Mouse (Mus musculus) midbrain, embryonic 14.5 days (tissue): Measurements from ENCODE around the gene Sycp3. TPM values are rescaled to one million over a fixed set of nuclear protein-coding genes. Genes with fewer than 3 reads are reported as not detected.
A peak's percentile ranks its signal among the peaks of the same experiment; 100 is the strongest.
"Not testable (repeated sequence)": the region's sequence is repeated elsewhere in the genome, so short reads cannot be mapped to it uniquely, and the experiment has no call there.

Experiments
- ATAC-seq: fragments of 200-750 bp; cut with Nextera tagmentation; 2 replicates; pipeline ENCODE4 v1.8.0; 2017; ENCODE audit warnings: moderate number of reproducible peaks, moderate library complexity; ENCODE audit not compliant: low FRiP score, low TSS enrichment
- DNase-seq: peaks from one replicate; pipeline ENCODE4 v3.0.0-alpha.2; 2015
- H3K27ac ChIP-seq: fragments of 300-500 bp; sonication (generic); replicated peaks from 2 replicates; pipeline ENCODE4 v1.5.1; 2014; ENCODE audit warnings: mild to moderate bottlenecking, low read depth, low read length, moderate library complexity
- H3K27me3 ChIP-seq: fragments of 300-500 bp; sonication (generic); 2 replicates; pipeline ENCODE4 v1.6.1; 2014; ENCODE audit warnings: low read length, control low read depth, mixed read lengths; ENCODE audit not compliant: control insufficient read depth, insufficient read depth
- H3K36me3 ChIP-seq: fragments of 300-500 bp; sonication (generic); 2 replicates; pipeline ENCODE4 v1.6.1; 2014; ENCODE audit warnings: low read length, control low read depth; ENCODE audit not compliant: control insufficient read depth, insufficient read depth
- H3K4me1 ChIP-seq: fragments of 300-500 bp; sonication (generic); 2 replicates; pipeline ENCODE4 v1.6.1; 2014; ENCODE audit warnings: mild to moderate bottlenecking, antibody characterized with exemption, low read length, control low read depth; ENCODE audit not compliant: control insufficient read depth, insufficient read depth
- H3K4me2 ChIP-seq: fragments of 300-500 bp; sonication (generic); 2 replicates; pipeline ENCODE4 v1.6.1; 2014; ENCODE audit warnings: mild to moderate bottlenecking, low read length, moderate library complexity
- H3K4me3 ChIP-seq: fragments of 300-500 bp; sonication (generic); replicated peaks from 2 replicates; pipeline ENCODE4 v1.5.1; 2014; ENCODE audit warnings: low read depth, low read length
- H3K9ac ChIP-seq: fragments of 300-500 bp; sonication (generic); replicated peaks from 2 replicates; pipeline ENCODE4 v1.6.1; 2014; ENCODE audit warnings: mild to moderate bottlenecking, low read length, moderate library complexity
- H3K9me3 ChIP-seq: fragments of 300-500 bp; sonication (generic); 2 replicates; pipeline ENCODE4 v1.6.1; 2016; ENCODE audit warnings: low read length, control low read depth, mixed read lengths; ENCODE audit not compliant: control insufficient read depth
- WGBS: fragments of 180-500 bp; shearing (Covaris S2); extraction: QIAGEN DNeasy Blood & Tissue Kit; methylation state at CpG from one replicate; pipeline ENCODE4 v1.1.7; 2014; 5-methylcytosine and 5-hydroxymethylcytosine counted together
- polyA plus RNA-seq: library from polyadenylated mRNA; unstranded; fragments of >200 nt; fragmentation: Nextera tagmentation; extraction: Ambion mirVana; gene quantifications from 2 replicates; pipeline ENCODE4 v1.2.1, GENCODE M21; 2014

Sycp3 gene
- polyA plus RNA-seq, 1 experiment from 2014 or later = 0.67 TPM

DNA sequence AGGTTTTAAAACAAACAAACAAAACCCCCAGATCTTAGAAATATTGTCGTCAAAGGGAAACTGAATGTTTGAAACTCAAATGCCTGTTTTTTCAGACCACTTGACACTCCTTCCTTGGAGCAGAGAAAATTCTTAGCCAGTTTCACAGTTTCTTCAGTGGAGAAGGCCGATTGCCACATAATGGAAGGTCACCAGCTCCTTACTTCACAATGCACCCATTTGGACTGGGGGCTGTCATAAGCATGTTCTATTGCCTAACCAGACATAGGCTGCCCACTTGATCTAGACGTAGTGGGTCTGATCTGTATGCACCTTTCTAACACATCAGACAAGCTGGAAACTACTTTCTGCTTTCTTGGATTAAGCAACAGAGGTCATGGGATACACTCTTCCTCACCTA, 45.1 kb downstream of the Sycp3 start:
- ATAC-seq (no peak), DNase-seq (no peak)
- no peak overlapping the region for H3K4me3 ChIP-seq
- peaks cover 17% of the 10 kb centered on the region for H3K4me1 ChIP-seq
- 46% methylated on average over 3 of the region's 3 CpGs for WGBS
- H3K27me3 ChIP-seq = no peaks in the 10 kb centered on the region
- peak overlapping the region; percentile 70 for H3K4me2 ChIP-seq
- H3K9me3 ChIP-seq = no peaks in the 10 kb centered on the region
- no peaks in the 10 kb centered on the region for H3K36me3 ChIP-seq
- H3K27ac ChIP-seq = no peak overlapping the region
- no peak overlapping the region for H3K9ac ChIP-seq

DNA sequence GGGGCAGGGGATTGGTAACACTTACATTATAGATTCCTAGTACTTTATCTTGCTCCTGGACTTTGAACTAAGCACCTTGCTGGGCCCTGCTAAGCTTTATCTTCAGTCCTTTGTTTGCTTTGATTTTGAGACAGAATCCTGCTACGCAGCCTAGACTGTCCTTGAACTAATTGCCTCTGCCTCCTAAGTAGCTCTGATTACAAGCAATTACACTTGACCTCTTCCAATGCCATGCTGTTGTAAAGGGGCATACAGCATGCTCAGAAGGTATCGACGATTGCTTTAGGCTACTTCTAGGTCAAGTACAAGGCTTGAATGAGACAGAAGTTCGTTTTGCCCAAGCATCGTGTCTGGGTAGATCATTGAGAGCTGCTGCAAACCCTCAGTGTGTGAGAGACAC, 45.9 kb downstream of the Sycp3 start:
- Histone ChIP-seq H3K4me1 (peaks cover 17% of the 10 kb centered on the region), H3K4me2 (no peak overlapping the region), H3K36me3 (no peaks in the 10 kb centered on the region), H3K4me3 (no peak overlapping the region), H3K27me3 (no peaks in the 10 kb centered on the region), H3K9me3 (no peaks in the 10 kb centered on the region), H3K9ac (no peak overlapping the region), H3K27ac (no peak overlapping the region)
- WGBS = 82% methylated on average over 5 of the region's 5 CpGs
- no peak for ATAC-seq
- no peak for DNase-seq

DNA sequence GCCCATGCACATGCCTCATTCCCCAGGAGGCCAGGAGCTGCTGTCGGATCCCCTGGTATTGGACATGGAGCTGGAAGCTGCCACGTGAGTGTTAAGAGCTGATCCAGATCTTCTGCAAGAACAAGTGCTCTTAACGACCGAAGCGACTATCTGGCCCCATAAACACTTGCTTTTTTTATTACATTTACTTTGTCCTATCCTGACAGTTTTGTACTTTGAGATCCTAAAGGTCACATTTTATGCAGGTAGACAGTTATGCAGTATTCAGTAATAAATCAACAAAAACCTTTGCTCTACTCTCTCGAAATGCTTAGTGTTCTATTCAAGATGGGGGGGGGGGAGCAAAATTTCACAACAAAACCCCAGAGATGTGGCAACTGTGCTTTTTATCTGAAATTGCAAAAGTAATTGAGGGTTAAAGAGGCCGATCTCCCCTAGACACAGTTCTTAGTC, 48.3 kb downstream of the Sycp3 start:
- H3K4me2 ChIP-seq = no peak overlapping the region
- H3K9me3 ChIP-seq = no peaks in the 10 kb centered on the region
- DNase-seq (no peak), ATAC-seq (no peak)
- WGBS = 88% methylated on average over 7 of the region's 7 CpGs
- no peak overlapping the region for H3K27ac ChIP-seq
- peaks cover 5% of the 10 kb centered on the region for H3K4me1 ChIP-seq
- no peak overlapping the region for H3K9ac ChIP-seq
- no peaks in the 10 kb centered on the region for H3K27me3 ChIP-seq
- no peaks in the 10 kb centered on the region for H3K36me3 ChIP-seq
- H3K4me3 ChIP-seq = no peak overlapping the region

DNA sequence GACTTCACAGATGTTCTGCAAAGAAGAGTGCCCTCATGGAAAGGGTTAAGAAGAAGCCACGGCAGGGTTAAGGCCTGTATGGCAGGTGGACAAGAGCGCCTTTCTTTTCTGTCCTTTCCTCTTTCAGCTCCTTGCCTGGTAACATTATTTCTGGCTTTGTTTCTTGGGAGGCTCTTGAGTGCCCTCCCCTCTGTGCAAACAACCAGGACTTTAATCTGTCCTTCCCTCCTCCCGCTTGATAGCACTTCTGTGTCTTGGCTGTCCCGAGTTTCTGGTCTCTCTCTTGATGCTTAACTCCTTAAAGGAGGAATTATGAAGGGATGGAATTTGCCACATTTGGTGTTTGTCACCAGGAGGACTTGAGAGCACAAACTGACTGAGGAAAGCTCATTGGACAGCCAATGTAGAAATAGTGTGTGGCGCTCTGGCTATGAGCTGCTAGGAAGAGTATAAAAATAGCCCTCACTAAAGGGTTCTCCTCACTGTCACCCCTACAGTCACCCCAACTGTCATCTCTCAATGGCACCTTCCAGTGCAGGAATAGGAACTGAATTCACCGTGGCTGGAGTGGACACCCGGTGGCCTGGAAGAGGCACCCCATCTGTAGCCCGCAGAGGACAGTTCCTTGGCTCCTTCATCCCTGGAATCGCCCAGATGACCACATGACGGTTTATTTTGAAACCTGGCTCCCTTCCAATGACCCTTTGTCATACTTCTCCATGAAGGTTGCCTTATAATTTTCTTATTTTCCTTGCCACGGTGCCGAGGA, 51.3 kb downstream of the Sycp3 start:
- H3K4me2 ChIP-seq = no peak overlapping the region
- WGBS = 81% methylated on average over 12 of the region's 12 CpGs
- no peak overlapping the region for H3K9ac ChIP-seq
- no peaks in the 10 kb centered on the region for H3K36me3 ChIP-seq
- no peak overlapping the region for H3K4me3 ChIP-seq
- DNase-seq = no peak
- H3K27ac ChIP-seq = no peak overlapping the region
- no peaks in the 10 kb centered on the region for H3K4me1 ChIP-seq
- no peak for ATAC-seq
- no peaks in the 10 kb centered on the region for H3K9me3 ChIP-seq
- H3K27me3 ChIP-seq = no peaks in the 10 kb centered on the region

DNA sequence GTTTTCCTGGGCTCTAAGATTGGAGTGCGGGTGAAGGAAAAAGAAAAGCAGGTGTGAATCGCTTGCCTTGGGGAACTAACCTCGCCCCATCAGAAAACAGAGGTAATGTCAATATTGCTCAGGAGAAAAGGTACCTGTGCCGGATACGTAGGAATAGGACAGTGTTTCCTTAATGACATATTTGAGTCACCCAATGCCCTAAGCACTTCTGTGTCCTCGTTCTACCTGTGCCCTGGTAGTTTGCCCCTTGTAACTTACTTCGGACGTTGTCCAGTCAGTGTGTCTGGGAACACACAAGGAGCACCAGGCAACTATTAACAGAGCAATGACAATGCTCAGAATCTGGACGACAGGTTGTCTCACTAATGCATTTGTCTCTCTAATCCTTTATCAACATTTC, 52.0 kb downstream of the Sycp3 start:
- WGBS = 90% methylated on average over 9 of the region's 9 CpGs
- H3K9ac ChIP-seq = no peak overlapping the region
- ATAC-seq (no peak), DNase-seq (no peak)
- no peak overlapping the region for H3K4me2 ChIP-seq
- H3K9me3 ChIP-seq = no peaks in the 10 kb centered on the region
- H3K27me3 ChIP-seq = no peaks in the 10 kb centered on the region
- H3K4me1 ChIP-seq = no peaks in the 10 kb centered on the region
- no peak overlapping the region for H3K4me3 ChIP-seq
- no peaks in the 10 kb centered on the region for H3K36me3 ChIP-seq
- no peak overlapping the region for H3K27ac ChIP-seq

DNA sequence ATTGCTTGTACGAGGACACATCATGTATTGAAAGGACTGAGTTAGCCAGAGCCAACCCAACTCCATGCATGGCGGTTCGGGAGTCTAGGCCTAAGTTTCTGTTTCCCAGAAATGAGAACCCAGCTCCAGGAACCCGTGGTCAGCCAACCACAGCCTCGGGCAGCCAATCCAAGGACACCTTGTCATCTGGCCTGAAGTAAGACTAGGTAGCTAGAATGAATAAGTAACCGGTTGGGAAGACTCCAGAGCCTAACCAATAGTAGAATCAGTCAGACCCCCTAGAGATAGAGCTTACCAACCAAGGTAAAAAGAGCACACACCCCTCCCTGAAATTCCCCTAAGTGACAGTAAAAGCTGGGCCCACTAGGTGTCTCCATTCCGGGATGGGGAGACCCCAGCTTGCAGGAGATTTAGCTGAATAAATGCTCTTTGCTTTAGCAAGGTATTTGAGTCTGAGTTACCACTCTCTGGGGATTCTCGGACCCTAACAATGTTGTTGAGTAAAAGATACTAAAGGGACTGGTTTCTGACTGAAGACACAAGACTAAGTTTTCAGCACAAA, 54.3 kb downstream of the Sycp3 start:
- Histone ChIP-seq H3K36me3 (no peaks in the 10 kb centered on the region), H3K4me1 (no peaks in the 10 kb centered on the region), H3K27ac (no peak overlapping the region), H3K4me2 (no peak overlapping the region), H3K9ac (no peak overlapping the region), H3K4me3 (no peak overlapping the region), H3K27me3 (no peaks in the 10 kb centered on the region), H3K9me3 (no peaks in the 10 kb centered on the region)
- no peak for DNase-seq
- 71% methylated on average over 8 of the region's 8 CpGs for WGBS
- no peak for ATAC-seq

DNA sequence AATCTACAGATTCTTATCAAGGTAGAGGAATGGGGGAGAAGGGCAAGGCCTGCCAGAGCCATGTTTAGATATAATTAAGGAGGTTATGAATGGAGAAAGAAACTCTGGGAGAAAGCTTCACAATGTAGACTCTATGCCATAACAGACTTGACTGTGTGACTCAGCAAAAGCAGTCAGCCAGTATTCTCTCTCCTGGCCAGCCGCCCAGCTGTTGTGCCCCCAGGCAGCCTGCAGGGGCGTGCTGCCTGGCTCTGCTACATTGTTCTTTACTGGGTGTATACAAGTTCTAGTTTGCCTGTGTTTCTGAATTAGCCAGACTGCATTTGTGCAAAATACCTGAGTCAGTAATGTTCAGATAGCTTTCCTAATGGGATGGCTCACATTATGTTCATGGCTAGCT, 55.1 kb downstream of the Sycp3 start:
- WGBS = 58% methylated on average over 2 of the region's 2 CpGs
- no peaks in the 10 kb centered on the region for H3K27me3 ChIP-seq
- H3K36me3 ChIP-seq = no peaks in the 10 kb centered on the region
- ATAC-seq (no peak), DNase-seq (no peak)
- H3K27ac ChIP-seq = no peak overlapping the region
- no peaks in the 10 kb centered on the region for H3K9me3 ChIP-seq
- H3K4me2 ChIP-seq = no peak overlapping the region
- no peak overlapping the region for H3K4me3 ChIP-seq
- no peak overlapping the region for H3K9ac ChIP-seq
- H3K4me1 ChIP-seq = no peaks in the 10 kb centered on the region

DNA sequence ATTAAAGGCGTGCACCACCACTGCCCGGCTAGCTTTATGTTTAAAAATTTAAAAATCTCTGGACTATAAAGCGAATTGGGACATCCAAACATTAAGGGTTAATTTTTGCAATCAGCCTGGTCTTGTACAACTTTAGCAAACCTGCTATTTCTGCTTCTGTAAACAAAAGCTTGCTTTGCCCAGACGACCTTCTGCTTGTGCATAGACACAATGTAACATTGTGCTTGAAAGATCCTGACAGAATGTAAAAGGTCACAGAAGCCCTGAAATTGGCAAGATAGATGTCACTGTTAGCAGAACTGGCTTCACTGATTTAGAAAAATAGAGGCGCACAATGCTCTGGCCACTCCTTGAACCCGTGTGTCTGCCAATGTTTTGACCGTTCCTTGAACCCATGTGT, 55.7 kb downstream of the Sycp3 start:
- H3K27me3 ChIP-seq, H3K9me3 ChIP-seq, H3K4me2 ChIP-seq, H3K4me1 ChIP-seq, H3K9ac ChIP-seq, ATAC-seq, DNase-seq, H3K36me3 ChIP-seq, H3K4me3 ChIP-seq, H3K27ac ChIP-seq: not testable (repeated sequence)
- 95% methylated on average over 7 of the region's 7 CpGs for WGBS

DNA sequence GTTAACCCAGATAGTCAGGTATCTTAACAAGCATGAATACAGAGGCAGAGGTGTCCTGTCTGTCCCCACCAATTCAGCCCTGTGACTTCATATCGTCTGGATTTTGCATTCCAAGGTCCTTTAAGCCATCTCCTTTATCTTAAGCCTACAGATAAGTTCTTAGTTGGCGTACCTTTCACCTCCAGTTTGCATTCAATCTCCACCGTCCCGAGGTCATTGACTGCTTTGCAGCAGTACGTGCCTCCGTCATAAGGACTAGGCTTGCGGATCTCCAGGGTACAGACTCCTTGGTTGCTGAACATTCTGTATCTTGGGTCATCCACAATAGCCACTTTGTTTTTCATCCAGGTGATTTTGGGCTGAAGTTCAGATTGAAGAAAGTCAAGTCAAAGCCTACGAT, 63.4 kb downstream of the Sycp3 start:
- no peaks in the 10 kb centered on the region for H3K4me1 ChIP-seq
- no peak overlapping the region for H3K4me3 ChIP-seq
- no peaks in the 10 kb centered on the region for H3K9me3 ChIP-seq
- H3K9ac ChIP-seq = no peak overlapping the region
- DNase-seq (no peak), ATAC-seq (no peak)
- H3K36me3 ChIP-seq = no peaks in the 10 kb centered on the region
- 89% methylated on average over 8 of the region's 8 CpGs for WGBS
- H3K27ac ChIP-seq = no peak overlapping the region
- no peak overlapping the region for H3K4me2 ChIP-seq
- H3K27me3 ChIP-seq = no peaks in the 10 kb centered on the region
